Mouse (Mus musculus) lung, adult 2 months (tissue): Measurements from ENCODE around the gene Txndc11.

Experiments
- CTCF ChIP-seq: fragments of 200-500 bp; IDR thresholded peaks from 2 replicates; pipeline ENCODE4 v1.5.1; 2011; ENCODE audit warnings: mild to moderate bottlenecking, low read length, control low read depth; ENCODE audit not compliant: insufficient read depth
- POLR2A ChIP-seq: fragments of 200-500 bp; IDR thresholded peaks from 2 replicates; pipeline ENCODE4 v1.6.1; 2011; ENCODE audit warnings: low read depth, mild to moderate bottlenecking, control low read depth, low read length, borderline replicate concordance; ENCODE audit errors: extremely low read depth

- TF ChIP-seq POLR2A (no peak), CTCF (no peak)
Observed at GRCm38 (mm10) chr16:11077601-11078201, 56.7 kb downstream of the Txndc11 start.
